Mouse (Mus musculus) E14TG2a.4 (cell line): ENCODE measurements at regions not wholly inside any gene's neighbourhood (a gene's known extent, or its start where the extent isn't known, plus 50 kb on each side); places are given as distances from the start of the nearest gene placed in this dataset.

ENCODE experiments used
- CTCF ChIP-seq: conservative IDR thresholded peaks from 2 replicates; pipeline ENCODE4 v1.5.1; 2014; ENCODE audit warnings: low read length
- POU5F1 ChIP-seq: IDR thresholded peaks from 2 replicates; pipeline ENCODE4 v1.6.1; 2014; ENCODE audit warnings: low read length, borderline replicate concordance

DNA sequence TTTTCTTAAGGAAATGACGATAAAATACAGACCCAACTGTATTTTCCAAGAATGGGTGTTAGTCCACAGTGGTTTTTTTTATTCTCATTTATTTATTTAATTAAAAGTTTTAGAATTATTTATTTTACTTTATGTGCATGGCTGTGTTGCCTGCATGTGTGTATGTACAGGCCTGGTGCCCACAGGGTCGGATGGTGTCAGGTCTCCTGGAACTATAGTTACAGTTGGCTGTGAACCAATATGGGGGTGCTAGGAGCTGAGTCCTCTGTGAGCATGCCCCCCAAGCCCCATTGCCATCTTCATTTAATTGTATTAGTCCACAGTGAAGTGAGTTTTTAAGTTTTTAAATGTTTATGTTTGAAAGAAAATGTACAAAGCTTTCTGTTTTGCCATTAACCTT lies 171.3 kb upstream of the Gas1 start:
- TF ChIP-seq CTCF (no peak), POU5F1 (no peak)
